Mouse (Mus musculus) heart, adult 2 months (tissue): Measurements from ENCODE around the gene Tjp3.

Source experiments
- CTCF ChIP-seq: fragments of 200-600 bp; IDR thresholded peaks from 2 replicates; pipeline ENCODE4 v1.8.1; 2022; ENCODE audit warnings: antibody characterized with exemption, mild to moderate bottlenecking, moderate library complexity
- POLR2A ChIP-seq: fragments of 200-500 bp; IDR thresholded peaks from 2 replicates; pipeline ENCODE4 v1.6.1; 2011; ENCODE audit warnings: mild to moderate bottlenecking, low read depth, low read length, control low read depth; ENCODE audit not compliant: insufficient read depth

GRCm38 (mm10) chr10:81290698-81291460, 502 bp downstream of the Tjp3 start:
- no peak for TF ChIP-seq POLR2A
- TF ChIP-seq CTCF, result no peak
